Mouse (Mus musculus) CH12.LX (cell line): Measurements from ENCODE around the gene Acot13. TPM values are rescaled to one million over a fixed set of nuclear protein-coding genes. Genes with fewer than 3 reads are reported as not detected.

Experiments
- DNase-seq: peaks from one replicate; pipeline ENCODE4 v3.0.0-alpha.2; 2013; ENCODE audit errors: extremely low read depth
- H3K27ac ChIP-seq: 2 replicates; pipeline ENCODE4 v1.5.1; 2012; ENCODE audit warnings: low read depth, mild to moderate bottlenecking, control low read depth, moderate library complexity; ENCODE audit not compliant: insufficient read depth
- H3K27me3 ChIP-seq: replicated peaks from 2 replicates; pipeline ENCODE3; 2012; ENCODE audit warnings: inconsistent platforms
- H3K36me3 ChIP-seq, 2 experiments: replicated peaks in 1 of 2; 2 replicates each; pipeline versions ENCODE3 to v1.6.1; 2012; ENCODE audit warnings: inconsistent platforms in 1 of 2, low read length in 1 of 2, mild to moderate bottlenecking in 1 of 2, mixed read lengths in 1 of 2, moderate library complexity in 1 of 2; ENCODE audit not compliant: control insufficient read depth in 1 of 2, insufficient read depth in 1 of 2
- H3K4me1 ChIP-seq, 2 experiments: 2 replicates each; pipeline ENCODE4 v1.6.1; 2012; ENCODE audit warnings: inconsistent platforms in 1 of 2, moderate library complexity in 1 of 2; ENCODE audit not compliant: insufficient read depth in 2 of 2, control insufficient read depth in 1 of 2
- H3K4me2 ChIP-seq: 2 replicates; pipeline ENCODE4 v1.6.1; 2012; ENCODE audit warnings: low read depth, mild to moderate bottlenecking, control low read depth; ENCODE audit not compliant: poor library complexity, insufficient read depth, severe bottlenecking
- H3K4me3 ChIP-seq, 3 experiments: fragments of 150-350 bp in 1 of 3; sonication (generic) in 1 of 3; replicated peaks in 1 of 3; 2 replicates each; pipeline versions ENCODE3 to v1.5.1; 2011 to 2012; ENCODE audit warnings: low read depth in 2 of 3, low read length in 2 of 3, mild to moderate bottlenecking in 2 of 3, moderate library complexity in 2 of 3, control low read depth in 1 of 3, improper control_type of control experiment in 1 of 3, inconsistent platforms in 1 of 3, mixed read lengths in 1 of 3; ENCODE audit not compliant: poor library complexity in 1 of 3
- H3K79me2 ChIP-seq: replicated peaks from 2 replicates; pipeline ENCODE4 v1.6.1; 2012; ENCODE audit warnings: mild to moderate bottlenecking, moderate library complexity; ENCODE audit not compliant: control insufficient read depth, poor library complexity, insufficient read depth, severe bottlenecking; ENCODE audit errors: extremely low read depth
- H3K9ac ChIP-seq: 2 replicates; pipeline ENCODE4 v1.6.1; 2012; ENCODE audit warnings: low read depth, mild to moderate bottlenecking, control low read depth, moderate library complexity; ENCODE audit not compliant: insufficient read depth
- H3K9me3 ChIP-seq: replicated peaks from 2 replicates; pipeline ENCODE3; 2012; ENCODE audit warnings: low read length, inconsistent platforms, mixed read lengths
- BHLHE40 ChIP-seq: IDR thresholded peaks from 2 replicates; pipeline ENCODE4 v1.6.1; 2011; ENCODE audit warnings: mild to moderate bottlenecking, low read depth, low read length, improper control_type of control experiment
- CHD1 ChIP-seq: IDR thresholded peaks from 2 replicates; pipeline ENCODE4 v1.6.1; 2012; ENCODE audit warnings: low read depth, low read length, improper control_type of control experiment, inconsistent platforms
- CHD2 ChIP-seq: IDR thresholded peaks from 2 replicates; pipeline ENCODE4 v1.6.1; 2011; ENCODE audit warnings: low read length, improper control_type of control experiment
- CTCF ChIP-seq, 2 experiments: IDR thresholded peaks in 1 of 2; conservative IDR thresholded peaks in 1 of 2; 2 replicates each; pipeline ENCODE4 v1.5.1; 2011 to 2012; ENCODE audit warnings: low read depth in 2 of 2, low read length in 2 of 2, improper control_type of control experiment in 1 of 2, inconsistent platforms in 1 of 2, mild to moderate bottlenecking in 1 of 2, moderate library complexity in 1 of 2
- E2F4 ChIP-seq: IDR thresholded peaks from 2 replicates; pipeline ENCODE4 v1.6.1; 2011; ENCODE audit warnings: low read depth, low read length, improper control_type of control experiment; ENCODE audit not compliant: insufficient replicate concordance
- ELF1 ChIP-seq: IDR thresholded peaks from 2 replicates; pipeline ENCODE4 v1.6.1; 2014; ENCODE audit warnings: low read depth, mild to moderate bottlenecking, inconsistent platforms, low read length, improper control_type of control experiment
- EP300 ChIP-seq: IDR thresholded peaks from 2 replicates; pipeline ENCODE4 v1.6.1; 2011; ENCODE audit warnings: low read length, improper control_type of control experiment
- ETS1 ChIP-seq: conservative IDR thresholded peaks from 2 replicates; pipeline ENCODE4 v1.6.1; 2012; ENCODE audit warnings: low read depth, mild to moderate bottlenecking, inconsistent platforms, low read length, improper control_type of control experiment, moderate library complexity
- GABPA ChIP-seq: IDR thresholded peaks from 2 replicates; pipeline ENCODE4 v1.6.1; 2012; ENCODE audit warnings: low read depth, low read length, improper control_type of control experiment, inconsistent platforms; ENCODE audit not compliant: insufficient replicate concordance
- HCFC1 ChIP-seq: IDR thresholded peaks from 2 replicates; pipeline ENCODE4 v1.6.1; 2012; ENCODE audit warnings: low read depth, mild to moderate bottlenecking, inconsistent platforms, low read length, improper control_type of control experiment
- IRF4 ChIP-seq: IDR thresholded peaks from 2 replicates; pipeline ENCODE4 v1.6.1; 2014; ENCODE audit warnings: low read depth, mild to moderate bottlenecking, inconsistent platforms, low read length, improper control_type of control experiment
- JUN ChIP-seq: IDR thresholded peaks from 2 replicates; pipeline ENCODE4 v1.6.1; 2011; ENCODE audit warnings: low read depth, mild to moderate bottlenecking, low read length, improper control_type of control experiment, moderate library complexity; ENCODE audit not compliant: insufficient read depth
- JUND ChIP-seq: conservative IDR thresholded peaks from 2 replicates; pipeline ENCODE4 v1.6.1; 2011; ENCODE audit warnings: low read depth, low read length, improper control_type of control experiment
- KAT2A ChIP-seq: IDR thresholded peaks from 2 replicates; pipeline ENCODE4 v1.6.1; 2012; ENCODE audit warnings: low read length, improper control_type of control experiment, inconsistent platforms; ENCODE audit not compliant: insufficient replicate concordance
- MAFK ChIP-seq: IDR thresholded peaks from 2 replicates; pipeline ENCODE4 v1.6.1; 2011; ENCODE audit warnings: low read length, improper control_type of control experiment; ENCODE audit not compliant: insufficient replicate concordance
- MAX ChIP-seq: IDR thresholded peaks from 2 replicates; pipeline ENCODE4 v1.6.1; 2011; ENCODE audit warnings: low read length, improper control_type of control experiment
- MAZ ChIP-seq: IDR thresholded peaks from 2 replicates; pipeline ENCODE4 v1.6.1; 2012; ENCODE audit warnings: low read depth, mild to moderate bottlenecking, inconsistent platforms, low read length, improper control_type of control experiment, moderate library complexity
- MEF2A ChIP-seq: IDR thresholded peaks from 2 replicates; pipeline ENCODE4 v1.6.1; 2014; ENCODE audit warnings: low read depth, mild to moderate bottlenecking, inconsistent platforms, low read length, improper control_type of control experiment, borderline replicate concordance
- MXI1 ChIP-seq: IDR thresholded peaks from 2 replicates; pipeline ENCODE4 v1.6.1; 2011; ENCODE audit warnings: mild to moderate bottlenecking, low read depth, low read length, improper control_type of control experiment
- MYC ChIP-seq: IDR thresholded peaks from 2 replicates; pipeline ENCODE4 v1.6.1; 2011; ENCODE audit warnings: low read depth, mild to moderate bottlenecking, improper control_type of control experiment, low read length
- NELFE ChIP-seq: IDR thresholded peaks from 2 replicates; pipeline ENCODE4 v1.6.1; 2011; ENCODE audit warnings: low read depth, low read length, improper control_type of control experiment
- NRF1 ChIP-seq: IDR thresholded peaks from 2 replicates; pipeline ENCODE4 v1.6.1; 2014; ENCODE audit warnings: low read depth, mild to moderate bottlenecking, inconsistent platforms, low read length, improper control_type of control experiment, moderate library complexity
- PAX5 ChIP-seq: IDR thresholded peaks from 2 replicates; pipeline ENCODE4 v1.6.1; 2012; ENCODE audit warnings: low read length, inconsistent platforms, mixed read lengths
- POLR2A ChIP-seq: IDR thresholded peaks from 2 replicates; pipeline ENCODE4 v1.6.1; 2011; ENCODE audit warnings: low read depth, mild to moderate bottlenecking, improper control_type of control experiment, low read length
- POLR2AphosphoS2 ChIP-seq: IDR thresholded peaks from 2 replicates; pipeline ENCODE4 v1.6.1; 2011; ENCODE audit warnings: low read depth, low read length, improper control_type of control experiment
- RAD21 ChIP-seq: IDR thresholded peaks from 2 replicates; pipeline ENCODE4 v1.6.1; 2011; ENCODE audit warnings: low read depth, mild to moderate bottlenecking, low read length, improper control_type of control experiment, moderate library complexity
- RCOR1 ChIP-seq: conservative IDR thresholded peaks from 2 replicates; pipeline ENCODE4 v1.6.1; 2012; ENCODE audit warnings: low read depth, mild to moderate bottlenecking, inconsistent platforms, low read length, improper control_type of control experiment
- SIN3A ChIP-seq: IDR thresholded peaks from 2 replicates; pipeline ENCODE4 v1.6.1; 2012; ENCODE audit warnings: low read length, improper control_type of control experiment, inconsistent platforms
- SMC3 ChIP-seq: IDR thresholded peaks from 2 replicates; pipeline ENCODE4 v1.6.1; 2011; ENCODE audit warnings: low read depth, low read length, improper control_type of control experiment
- TBP ChIP-seq: conservative IDR thresholded peaks from 2 replicates; pipeline ENCODE4 v1.6.1; 2011; ENCODE audit warnings: low read depth, low read length, improper control_type of control experiment
- TCF12 ChIP-seq: IDR thresholded peaks from 2 replicates; pipeline ENCODE4 v1.6.1; 2014; ENCODE audit warnings: low read depth, mild to moderate bottlenecking, inconsistent platforms, low read length, improper control_type of control experiment
- UBTF ChIP-seq: IDR thresholded peaks from 2 replicates; pipeline ENCODE4 v1.6.1; 2012; ENCODE audit warnings: low read depth, mild to moderate bottlenecking, inconsistent platforms, low read length, improper control_type of control experiment, moderate library complexity
- USF1 ChIP-seq: IDR thresholded peaks from 2 replicates; pipeline ENCODE4 v1.6.1; 2014; ENCODE audit warnings: low read depth, mild to moderate bottlenecking, inconsistent platforms, low read length, improper control_type of control experiment
- USF2 ChIP-seq: conservative IDR thresholded peaks from 2 replicates; pipeline ENCODE4 v1.6.1; 2011; ENCODE audit warnings: low read depth, low read length, improper control_type of control experiment
- ZC3H11A ChIP-seq: IDR thresholded peaks from 2 replicates; pipeline ENCODE4 v1.6.1; 2012; ENCODE audit warnings: low read depth, mild to moderate bottlenecking, inconsistent platforms, low read length, improper control_type of control experiment
- ZKSCAN1 ChIP-seq: IDR thresholded peaks from 2 replicates; pipeline ENCODE4 v1.6.1; 2012; ENCODE audit warnings: low read depth, inconsistent platforms, low read length, improper control_type of control experiment, borderline replicate concordance
- ZMIZ1 ChIP-seq: IDR thresholded peaks from 2 replicates; pipeline ENCODE4 v1.6.1; 2012; ENCODE audit warnings: low read depth, mild to moderate bottlenecking, inconsistent platforms, low read length, improper control_type of control experiment
- ZNF384 ChIP-seq: IDR thresholded peaks from 2 replicates; pipeline ENCODE4 v1.6.1; 2012; ENCODE audit warnings: low read depth, low read length, improper control_type of control experiment, inconsistent platforms
- dilution Hi-C: fragments of 300-500 bp; cut with MboI; formaldehyde crosslinking; loops from 2 replicates; pipeline ENCODE4 v1.14.3; 2020; ENCODE audit warnings: low sequenced_read_pairs; ENCODE audit not compliant: extremely low pct_unique_long_range_greater_than_20kb, extremely low pct_ligation_motif_present
- in situ Hi-C: fragments of 300-500 bp; cut with MboI; formaldehyde crosslinking; loops from 3 replicates; pipeline ENCODE4 v1.14.3; 2019; ENCODE audit warnings: low sequenced_read_pairs, low pct_ligation_motif_present, low pct_unique_long_range_greater_than_20kb, mixed read lengths
- polyA plus RNA-seq: library from polyadenylated mRNA; unstranded; fragments of >175 nt; gene quantifications from 2 replicates; pipeline ENCODE4 v1.2.1, GENCODE M21; 2012; ENCODE audit warnings: low read depth; ENCODE audit not compliant: insufficient read length
- total RNA-seq, 2 experiments: library from RNA; depleted of rRNA; stranded (reverse); fragments of 300-350 nt in 1 of 2; fragments of >200 nt in 1 of 2; gene quantifications; 2 replicates each; pipeline ENCODE4 v1.2.3; 2012 to 2014

Acot13 gene
- total and polyA plus RNA-seq, 3 experiments, result 37.1 to 50.5 (median 45.5) TPM

DNA sequence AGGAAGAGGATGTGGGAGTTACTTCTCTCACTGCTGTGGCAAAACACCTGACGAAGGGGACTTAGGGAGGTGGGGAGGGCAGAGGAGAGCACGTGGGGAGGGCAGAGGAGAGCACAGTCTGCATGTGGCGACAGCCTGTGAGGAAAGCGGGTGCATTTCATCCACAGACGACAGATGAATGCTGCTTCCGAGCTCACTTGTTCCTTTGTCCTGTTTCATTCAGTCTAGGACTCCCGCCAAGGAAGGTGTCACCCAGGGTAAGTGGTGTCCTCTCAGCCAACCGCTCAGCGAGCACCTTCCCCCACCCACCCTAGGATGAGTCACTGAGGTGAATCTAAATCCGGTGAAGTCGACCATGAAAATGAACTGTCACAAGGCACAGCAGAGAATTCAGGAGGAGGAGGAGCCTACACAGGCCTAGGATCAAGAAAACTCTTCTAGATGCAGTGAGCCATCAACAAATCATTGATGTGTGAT lies 45.3 kb downstream of the Acot13 start:
- in situ Hi-C loops (no loop called here), dilution Hi-C loops (no loop called here)
- TF ChIP-seq IRF4, result peak; percentile 72
- peak; percentile 50; the same call in 1 of the 2 replicates for TF ChIP-seq MEF2A
- peak; percentile 43; the same call in 1 of the 2 replicates for TF ChIP-seq ETS1
- no peak for TF ChIP-seq HCFC1
- TF ChIP-seq MYC, result peak; percentile 98
- peak; percentile 69 for TF ChIP-seq NELFE
- TF ChIP-seq MAX, result peak; percentile 92
- TF ChIP-seq RAD21, result no peak
- TF ChIP-seq JUND, result peak; percentile 55
- peak; percentile 14; the same call in 1 of the 2 replicates for TF ChIP-seq USF1
- TF ChIP-seq BHLHE40, result peak; percentile 81
- TF ChIP-seq E2F4, result 0 out of 2 replicates have a peak, but pooled peaks have one; percentile 78
- TF ChIP-seq SMC3, result no peak
- TF ChIP-seq KAT2A, result no peak
- no peak for TF ChIP-seq ZMIZ1
- TF ChIP-seq MXI1, result peak; percentile 77; the same call in 1 of the 2 replicates
- peak; percentile 66 for TF ChIP-seq POLR2A
- peak; percentile 21; the same call in 1 of the 2 replicates for TF ChIP-seq TBP
- TF ChIP-seq USF2, result 0 out of 2 replicates have a peak, but pooled peaks have one; percentile 16
- no peak for TF ChIP-seq POLR2AphosphoS2
- TF ChIP-seq SIN3A, result peak; percentile 83
- no peak for TF ChIP-seq UBTF
- TF ChIP-seq CHD2, result 0 out of 2 replicates have a peak, but pooled peaks have one; percentile 62
- TF ChIP-seq RCOR1, result no peak
- TF ChIP-seq MAFK, result no peak
- TF ChIP-seq CTCF (conservative IDR thresholded peaks at IDR 0.05 in 1 of 2, IDR thresholded peaks at IDR 0.05 in 1 of 2; ENCODE audit: low read depth in 2 of 2, low read length in 2 of 2), result no peak
- no peak for TF ChIP-seq ZKSCAN1
- TF ChIP-seq TCF12, result peak; percentile 28; the same call in 1 of the 2 replicates
- peak; percentile 30; the same call in 1 of the 2 replicates for TF ChIP-seq ELF1
- TF ChIP-seq JUN, result peak; percentile 67
- no peak for TF ChIP-seq CHD1
- TF ChIP-seq PAX5, result no peak
- TF ChIP-seq NRF1, result no peak
- TF ChIP-seq MAZ, result peak; percentile 77
- no peak for TF ChIP-seq GABPA
- TF ChIP-seq ZNF384, result no peak
- TF ChIP-seq ZC3H11A, result no peak
- peak; percentile 21 for TF ChIP-seq EP300
- peak; percentile 93 for DNase-seq
- peak overlapping the region; percentile 5 for H3K4me2 ChIP-seq
- no peaks in the 10 kb centered on the region for H3K79me2 ChIP-seq
- H3K9ac ChIP-seq, result no peak overlapping the region
- peak overlapping the region in 2 of 3 experiments; percentile 3 to 21 for H3K4me3 ChIP-seq
- peaks cover 14 to 38% of the 10 kb centered on the region in 2 experiments for H3K4me1 ChIP-seq
- no peaks in the 10 kb centered on the region for H3K27me3 ChIP-seq
- H3K9me3 ChIP-seq, result peaks cover 2% of the 10 kb centered on the region
- peak overlapping the region; percentile 37 for H3K27ac ChIP-seq
- no peaks in the 10 kb centered on the region for H3K36me3 ChIP-seq
